Mouse (Mus musculus): ENCODE measurements around the gene Sox3.

The Sox3 gene

DNA sequence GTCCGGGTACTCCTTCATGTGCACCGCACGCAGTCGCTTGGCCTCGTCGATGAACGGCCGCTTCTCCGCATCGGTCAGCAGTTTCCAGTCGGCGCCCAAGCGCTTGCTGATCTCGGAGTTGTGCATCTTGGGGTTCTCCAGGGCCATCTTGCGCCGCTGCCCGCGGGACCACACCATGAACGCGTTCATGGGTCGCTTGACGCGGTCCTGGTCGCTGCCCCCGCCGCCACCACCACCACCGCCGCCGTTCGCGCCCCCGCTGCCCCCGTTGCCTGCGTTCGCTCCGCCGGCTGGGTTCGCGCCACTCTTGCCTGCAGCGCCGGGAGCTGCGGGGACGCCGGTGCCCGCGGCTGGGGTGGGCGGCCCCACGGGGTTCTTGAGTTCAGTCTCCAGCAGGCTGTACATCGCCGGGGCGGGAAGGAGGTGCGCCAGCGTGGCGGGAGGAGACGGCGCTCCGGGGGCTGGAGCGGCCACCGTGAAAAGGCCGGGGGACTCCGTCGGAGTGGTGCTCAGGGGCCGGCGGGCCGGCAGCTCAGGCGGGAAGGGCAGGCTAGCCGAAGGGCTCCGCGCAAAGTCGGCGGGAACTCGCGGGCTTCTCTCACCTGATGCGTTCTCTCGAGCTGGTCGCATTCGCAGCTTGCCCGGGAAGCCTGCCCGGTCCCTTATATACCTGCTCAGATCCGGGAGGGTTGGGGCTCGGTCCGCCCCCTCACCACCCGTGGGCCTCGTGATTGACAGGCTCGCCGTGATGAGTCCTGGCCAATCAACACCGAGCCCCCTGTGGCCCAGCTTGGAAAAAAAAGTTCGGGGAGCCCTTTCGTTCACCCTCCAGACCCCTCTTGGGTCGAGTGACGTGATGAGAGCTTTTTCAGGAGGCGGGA is at the start of gene Sox3:
Gene Sox3, minus strand, starts transcription at position 630 of the 881 bp plus-strand sequence.
- DNase-seq: no peak

DNA sequence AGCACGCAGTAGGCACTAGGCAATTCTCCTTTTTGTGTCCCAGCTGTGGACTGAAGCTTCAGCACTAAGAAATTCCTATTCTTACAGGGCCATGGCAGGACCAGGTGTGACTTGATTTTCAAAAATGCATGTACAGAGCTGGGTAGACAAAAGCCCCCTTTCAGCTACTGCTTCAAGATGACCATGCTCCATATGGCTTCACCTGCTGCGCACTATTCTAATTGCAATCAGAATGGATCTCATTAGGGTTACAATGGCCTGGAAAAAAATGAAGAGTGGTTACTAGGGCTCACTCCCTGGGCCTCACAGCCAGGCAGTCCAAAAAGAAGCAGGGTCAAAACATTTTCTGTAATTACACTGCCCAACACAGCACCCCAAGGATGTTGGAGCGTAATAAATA is 47.0 kb upstream of the Sox3 start:
- no peak for DNase-seq

DNA sequence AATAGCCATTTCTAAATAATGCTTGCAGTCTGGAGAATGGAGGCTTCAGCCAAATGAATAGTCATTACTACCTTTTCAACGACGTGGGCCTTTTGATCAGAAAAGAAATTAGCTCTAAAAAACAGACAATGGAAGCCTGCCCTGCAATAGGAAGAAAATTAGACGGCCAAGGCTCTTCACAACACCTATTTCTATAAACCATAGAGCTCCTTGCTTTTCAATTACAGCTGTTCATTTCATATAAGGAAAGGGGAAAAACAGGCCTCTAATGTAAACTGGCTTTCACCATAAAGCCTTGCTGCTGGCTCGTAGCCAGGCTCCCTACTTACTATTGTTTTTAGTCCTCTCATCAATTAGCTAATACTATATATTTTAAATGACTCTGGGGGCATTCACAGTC is 6.3 kb upstream of the Sox3 start:
- no peak for DNase-seq

DNA sequence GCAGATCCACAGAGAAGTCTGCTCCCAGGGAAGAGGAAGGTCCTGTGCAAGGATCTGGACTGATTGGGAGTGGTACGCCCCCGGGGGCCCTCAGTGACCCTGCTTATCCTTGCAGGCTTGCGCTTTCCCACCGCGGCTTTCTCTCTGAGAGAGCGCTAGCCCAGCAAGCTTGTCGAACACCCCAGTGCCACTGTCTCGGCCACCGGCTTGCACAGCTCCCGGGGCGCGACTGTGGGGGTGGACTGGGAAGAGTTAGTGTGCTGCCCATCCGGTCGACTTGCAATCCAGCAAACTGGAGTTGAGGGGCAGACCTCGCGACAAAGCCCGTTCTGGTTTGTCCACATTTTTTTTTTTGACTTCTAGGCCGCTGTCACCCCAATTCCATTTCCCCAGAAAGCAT is 5.4 kb upstream of the Sox3 start:
- no peak for DNase-seq

DNA sequence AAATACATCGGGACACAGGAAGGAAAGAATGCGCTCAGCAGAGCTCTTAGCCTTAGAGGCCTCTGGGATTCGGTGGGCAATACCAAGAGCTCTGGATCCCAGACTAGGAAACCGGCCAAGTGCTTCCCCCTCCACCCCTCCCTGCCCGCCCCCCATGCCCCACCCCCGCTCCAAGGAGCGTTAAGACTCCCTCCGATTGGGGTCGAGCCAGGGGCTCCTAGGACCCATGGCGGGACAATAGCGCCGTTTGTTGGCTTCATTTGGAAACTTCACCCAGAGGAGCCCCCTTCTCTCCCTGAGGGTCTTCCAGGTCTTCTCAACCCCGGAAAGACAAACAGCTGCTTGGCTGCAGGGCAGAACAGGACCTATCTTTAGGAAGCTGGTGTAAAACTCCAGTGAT is 3.1 kb upstream of the Sox3 start:
- DNase-seq: no peak

DNA sequence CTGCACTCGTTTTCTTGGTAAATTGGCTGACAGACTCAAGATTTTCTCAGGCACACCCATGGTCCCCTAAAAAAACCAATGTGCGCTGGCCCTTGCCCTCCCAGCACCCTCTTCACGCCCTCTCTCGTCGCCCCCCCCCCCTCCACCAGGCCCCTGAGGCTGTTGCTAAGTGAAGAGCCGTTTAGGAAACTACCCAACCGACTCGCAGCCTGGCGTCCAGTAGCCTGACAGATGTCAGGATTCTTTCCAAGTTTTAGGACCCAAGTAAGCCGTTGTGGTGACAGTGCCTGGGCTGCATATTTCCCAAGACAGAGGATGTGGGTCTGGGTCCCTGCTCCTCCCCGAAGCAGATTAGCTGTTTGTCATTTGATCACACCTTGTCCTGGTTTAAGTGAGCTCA is 2.2 kb upstream of the Sox3 start:
- DNase-seq: no peak

GRCm38 (mm10) chrX:60893720-60894543 is 702 bp upstream of the Sox3 start:
- DNase-seq: no peak

- no peak for DNase-seq
These were observed 981 bp downstream of the Sox3 start for GRCm38 (mm10) chrX:60892098-60892800.

- DNase-seq: no peak
These were observed 1.7 kb downstream of the Sox3 start for GRCm38 (mm10) chrX:60891329-60892095.

DNA sequence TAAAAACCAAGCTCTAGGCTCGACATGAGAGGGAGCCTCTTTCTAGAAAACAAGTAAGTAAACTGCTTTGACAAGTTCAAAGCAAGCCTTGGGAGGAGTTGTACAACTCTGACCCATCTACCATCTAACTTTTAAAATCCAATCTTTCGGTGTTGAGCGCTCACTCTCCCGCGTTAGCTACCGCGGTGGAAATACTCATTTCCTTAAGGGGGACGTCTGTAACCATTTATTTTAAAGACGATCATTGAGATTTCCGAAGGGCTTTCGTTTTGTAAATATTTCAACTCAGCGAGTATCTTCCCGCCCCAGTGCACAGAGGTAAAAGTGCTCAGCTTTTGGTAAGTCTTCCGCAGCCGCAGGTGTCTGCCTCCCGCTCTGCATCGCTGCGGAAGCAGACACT is 2.6 kb downstream of the Sox3 start:
- no peak for DNase-seq

DNA sequence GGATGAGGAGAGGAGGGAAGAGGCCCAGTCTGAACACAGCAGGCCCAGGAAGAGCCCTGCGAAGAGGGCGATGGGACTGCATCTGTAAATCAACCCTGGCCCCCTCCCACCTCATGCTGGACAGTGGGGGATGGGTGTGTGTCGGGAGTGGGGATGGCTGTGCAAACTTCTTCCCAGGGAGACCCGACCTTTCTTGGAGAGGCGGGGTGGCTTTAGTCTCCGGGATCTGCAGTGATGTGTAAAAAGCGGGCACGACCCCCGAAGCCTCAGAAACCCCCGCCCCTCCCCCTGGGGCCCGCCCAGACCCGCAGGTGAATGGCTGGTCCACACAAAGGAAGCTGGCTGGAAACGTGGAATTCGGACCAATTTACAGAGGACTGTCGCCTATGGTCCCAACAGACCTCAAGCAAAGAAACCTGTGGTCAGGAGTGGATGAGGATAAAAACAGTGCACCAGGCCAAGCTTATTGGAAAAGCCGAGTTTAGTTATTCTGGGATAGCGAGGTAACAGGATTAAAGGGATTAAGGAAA is 3.2 kb downstream of the Sox3 start:
- DNase-seq: no peak
